Mouse (Mus musculus) neural tube, postnatal 0 days (tissue): ENCODE data around the gene Trat1. TPM values are rescaled to one million over a fixed set of nuclear protein-coding genes. Genes with fewer than 3 reads are reported as not detected.

Experiments used
- polyA plus RNA-seq: library from polyadenylated mRNA; unstranded; fragments of >200 nt; fragmentation: Nextera tagmentation; extraction: Ambion mirVana; gene quantifications from 2 replicates; pipeline ENCODE4 v1.2.1, GENCODE M21; 2015

Trat1 gene
- not detected in 2 replicates for polyA plus RNA-seq

DNA sequence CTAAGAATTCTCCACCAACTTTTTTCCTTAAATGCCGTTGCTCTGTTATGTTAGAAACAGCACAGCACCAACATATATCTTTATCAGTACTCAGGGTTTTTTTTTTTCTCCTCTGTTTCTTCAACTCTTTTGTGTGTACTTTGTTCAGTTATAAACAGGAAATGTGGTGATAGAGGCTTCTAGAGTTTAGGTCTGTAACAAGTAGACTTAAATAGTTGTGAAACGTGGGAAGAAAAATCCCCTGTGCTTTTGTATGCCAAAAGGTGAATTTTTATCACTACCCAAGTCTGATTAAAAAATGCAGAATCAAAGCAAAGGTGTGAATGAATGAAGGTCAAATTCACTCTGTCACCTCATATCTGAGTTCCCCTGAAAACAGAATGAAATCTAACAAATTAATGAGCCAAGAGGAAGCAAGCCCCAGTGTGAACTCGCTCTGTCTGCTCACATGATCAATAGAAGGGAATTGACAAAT, at the start of gene Trat1:
Trat1 (minus strand) TSS at position 51 of the 475 bp plus-strand sequence.

DNA sequence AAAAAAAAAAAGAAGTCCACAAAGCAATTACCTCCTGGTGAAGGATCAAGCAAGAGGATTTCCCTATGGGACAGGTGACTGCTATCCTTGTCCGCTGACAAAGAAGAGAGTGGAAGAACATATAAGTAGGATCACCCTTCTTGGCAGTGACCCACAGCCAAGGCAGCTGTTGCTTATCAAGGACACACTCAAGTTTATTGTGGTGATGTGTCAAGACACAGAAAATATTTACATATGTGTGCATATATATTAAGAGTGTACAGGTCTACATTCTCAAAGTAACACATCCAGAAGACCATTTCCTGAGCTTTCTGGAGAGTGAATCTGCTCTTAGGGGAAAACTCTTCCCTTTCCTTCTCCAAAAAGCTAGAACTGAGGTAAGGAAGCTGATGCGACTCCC, 44.9 kb upstream of the Trat1 start, which contains the start of gene Retnlb:
Retnlb (plus strand) TSS at position 162 of the 400 bp plus-strand sequence.

Other genes starting within 250 kb of the Trat1 start
- gene Retnlb, start 44.8 kb upstream of the Trat1 start, polyA plus RNA-seq = not detected in 2 replicates
- 0.27 TPM in 1 of 2 replicates, not detected in the other for gene Retnla, start 70.5 kb upstream of the Trat1 start, polyA plus RNA-seq
- 0.57 and 3.7 TPM in 2 replicates for gene Retnlg, start 100.6 kb upstream of the Trat1 start, polyA plus RNA-seq
- 48.5 and 51.5 TPM in 2 replicates for gene Dzip3, start 222.1 kb upstream of the Trat1 start, polyA plus RNA-seq
- gene Cip2a, start 222.2 kb upstream of the Trat1 start, polyA plus RNA-seq = 2.2 and 2.5 TPM in 2 replicates